Mouse (Mus musculus): ENCODE measurements around the gene Prpf8. TPM values are rescaled to one million over a fixed set of nuclear protein-coding genes. Genes with fewer than 3 reads are reported as not detected.

The Prpf8 gene
- total and polyA plus RNA-seq, 3 experiments: 187 to 345 (median 246) TPM

DNA sequence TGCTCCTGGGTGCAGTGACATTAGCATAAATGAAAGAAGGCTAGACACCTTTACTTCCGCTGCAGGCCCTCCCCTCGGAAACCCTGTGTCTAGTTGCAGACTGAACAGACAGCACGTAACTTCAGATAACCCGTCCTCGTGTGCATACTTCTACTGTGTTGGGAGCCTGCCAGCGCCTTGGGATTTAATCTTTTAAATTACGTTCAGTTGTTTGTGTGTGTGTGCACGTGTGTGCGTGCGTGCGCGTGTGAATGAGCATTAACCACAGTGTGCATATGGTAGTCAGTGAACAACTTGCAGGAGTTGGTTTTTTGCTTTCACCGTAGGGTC, 52.3 kb downstream of the Prpf8 start:
- H3K4me3 ChIP-seq (replicated peaks in 1 of 3; ENCODE audit: low read depth in 2 of 3, low read length in 2 of 3, poor library complexity in 1 of 3): no peak overlapping the region
- peaks cover 10 to 72% of the 10 kb centered on the region in 2 experiments for H3K4me1 ChIP-seq (ENCODE audit: control insufficient read depth in 1 of 2, insufficient read depth in 2 of 2)
- no peaks in the 10 kb centered on the region for H3K79me2 ChIP-seq (replicated peaks; ENCODE audit: control insufficient read depth, extremely low read depth, insufficient read depth, poor library complexity, severe bottlenecking)
- DNase-seq (ENCODE audit: extremely low read depth): no peak
- peaks cover 0 to 38% of the 10 kb centered on the region in 2 experiments for H3K36me3 ChIP-seq (replicated peaks in 1 of 2; ENCODE audit: control insufficient read depth in 1 of 2, insufficient read depth in 1 of 2, low read length in 1 of 2)
- H3K9me3 ChIP-seq (replicated peaks; ENCODE audit: low read length): no peaks in the 10 kb centered on the region
- in situ Hi-C loops (cut with MboI; ENCODE audit: low pct_ligation_motif_present, low pct_unique_long_range_greater_than_20kb, low sequenced_read_pairs) (no loop called here), dilution Hi-C loops (cut with MboI; ENCODE audit: extremely low pct_ligation_motif_present, extremely low pct_unique_long_range_greater_than_20kb, low sequenced_read_pairs) (no loop called here)
- TF ChIP-seq TBP (conservative IDR thresholded peaks at IDR 0.05; ENCODE audit: low read depth, low read length) (no peak), USF2 (conservative IDR thresholded peaks at IDR 0.05; ENCODE audit: low read depth, low read length) (no peak), MEF2A (IDR thresholded peaks at IDR 0.05; ENCODE audit: borderline replicate concordance, low read depth, low read length) (no peak), ZMIZ1 (IDR thresholded peaks at IDR 0.05; ENCODE audit: low read depth, low read length) (no peak), ZNF384 (IDR thresholded peaks at IDR 0.05; ENCODE audit: low read depth, low read length) (no peak), POLR2AphosphoS2 (IDR thresholded peaks at IDR 0.05; ENCODE audit: low read depth, low read length) (no peak), MYC (IDR thresholded peaks at IDR 0.05; ENCODE audit: low read depth, low read length) (no peak), MXI1 (IDR thresholded peaks at IDR 0.05; ENCODE audit: low read depth, low read length) (no peak), KAT2A (IDR thresholded peaks at IDR 0.05; ENCODE audit: insufficient replicate concordance, low read length) (no peak), CHD1 (IDR thresholded peaks at IDR 0.05; ENCODE audit: low read depth, low read length) (no peak), NRF1 (IDR thresholded peaks at IDR 0.05; ENCODE audit: low read depth, low read length) (no peak), USF1 (IDR thresholded peaks at IDR 0.05; ENCODE audit: low read depth, low read length) (no peak), MAZ (IDR thresholded peaks at IDR 0.05; ENCODE audit: low read depth, low read length) (no peak), RAD21 (IDR thresholded peaks at IDR 0.05; ENCODE audit: low read depth, low read length) (no peak), EP300 (IDR thresholded peaks at IDR 0.05; ENCODE audit: low read length) (no peak), UBTF (IDR thresholded peaks at IDR 0.05; ENCODE audit: low read depth, low read length) (no peak), BHLHE40 (IDR thresholded peaks at IDR 0.05; ENCODE audit: low read depth, low read length) (no peak)
- H3K27ac ChIP-seq (ENCODE audit: insufficient read depth, low read depth): no peak overlapping the region
- H3K27me3 ChIP-seq (replicated peaks): no peaks in the 10 kb centered on the region
- H3K4me2 ChIP-seq (ENCODE audit: insufficient read depth, low read depth, poor library complexity, severe bottlenecking): no peak overlapping the region
- no peak overlapping the region for H3K9ac ChIP-seq (ENCODE audit: insufficient read depth, low read depth)

DNA sequence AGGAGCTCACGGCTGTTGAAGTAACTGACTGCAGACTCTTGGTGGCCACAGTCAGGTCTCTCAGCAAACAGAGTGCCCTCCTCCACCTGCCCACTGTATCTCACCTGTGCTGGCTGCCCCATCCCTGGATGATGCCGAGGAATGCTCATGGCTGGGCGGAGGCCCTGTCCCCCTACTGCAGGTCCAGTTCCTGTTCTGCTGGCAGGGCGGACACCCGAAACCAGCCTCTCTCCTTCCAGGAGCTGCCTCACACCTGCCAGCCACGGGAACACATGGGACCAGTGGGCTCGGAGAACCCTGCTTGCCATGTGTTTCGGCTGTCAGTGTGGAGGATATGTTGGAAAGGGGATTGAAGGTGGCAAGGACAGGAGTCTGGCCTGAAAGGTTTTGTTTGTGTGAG, 53.6 kb downstream of the Prpf8 start:
- dilution Hi-C loops (cut with MboI; ENCODE audit: extremely low pct_ligation_motif_present, extremely low pct_unique_long_range_greater_than_20kb, low sequenced_read_pairs) (no loop called here), in situ Hi-C loops (cut with MboI; ENCODE audit: low pct_ligation_motif_present, low pct_unique_long_range_greater_than_20kb, low sequenced_read_pairs) (no loop called here)
- Histone ChIP-seq H3K27ac (ENCODE audit: insufficient read depth, low read depth) (no peak overlapping the region), H3K36me3 (replicated peaks in 1 of 2; ENCODE audit: control insufficient read depth in 1 of 2, insufficient read depth in 1 of 2, low read length in 1 of 2) (peaks cover 0 to 46% of the 10 kb centered on the region in 2 experiments), H3K9ac (ENCODE audit: insufficient read depth, low read depth) (no peak overlapping the region), H3K9me3 (replicated peaks; ENCODE audit: low read length) (no peaks in the 10 kb centered on the region), H3K4me3 (replicated peaks in 1 of 3; ENCODE audit: low read depth in 2 of 3, low read length in 2 of 3, poor library complexity in 1 of 3) (no peak overlapping the region), H3K27me3 (replicated peaks) (no peaks in the 10 kb centered on the region), H3K4me2 (ENCODE audit: insufficient read depth, low read depth, poor library complexity, severe bottlenecking) (no peak overlapping the region), H3K4me1 (ENCODE audit: control insufficient read depth in 1 of 2, insufficient read depth in 2 of 2) (peaks cover 10 to 60% of the 10 kb centered on the region in 2 experiments), H3K79me2 (replicated peaks; ENCODE audit: control insufficient read depth, extremely low read depth, insufficient read depth, poor library complexity, severe bottlenecking) (no peaks in the 10 kb centered on the region)
- TF ChIP-seq RCOR1 (conservative IDR thresholded peaks at IDR 0.05; ENCODE audit: low read depth, low read length): no peak
- no peak for TF ChIP-seq CHD2 (IDR thresholded peaks at IDR 0.05; ENCODE audit: low read length)
- TF ChIP-seq TCF12 (IDR thresholded peaks at IDR 0.05; ENCODE audit: low read depth, low read length): no peak
- no peak for TF ChIP-seq GABPA (IDR thresholded peaks at IDR 0.05; ENCODE audit: insufficient replicate concordance, low read depth, low read length)
- TF ChIP-seq HCFC1 (IDR thresholded peaks at IDR 0.05; ENCODE audit: low read depth, low read length): no peak
- no peak for TF ChIP-seq NELFE (IDR thresholded peaks at IDR 0.05; ENCODE audit: low read depth, low read length)
- no peak for TF ChIP-seq CHD1 (IDR thresholded peaks at IDR 0.05; ENCODE audit: low read depth, low read length)
- no peak for TF ChIP-seq SMC3 (IDR thresholded peaks at IDR 0.05; ENCODE audit: low read depth, low read length)
- TF ChIP-seq BHLHE40 (IDR thresholded peaks at IDR 0.05; ENCODE audit: low read depth, low read length): no peak
- TF ChIP-seq ELF1 (IDR thresholded peaks at IDR 0.05; ENCODE audit: low read depth, low read length): no peak
- TF ChIP-seq ZC3H11A (IDR thresholded peaks at IDR 0.05; ENCODE audit: low read depth, low read length): no peak
- no peak for TF ChIP-seq CTCF (conservative IDR thresholded peaks at IDR 0.05 in 1 of 2, IDR thresholded peaks at IDR 0.05 in 1 of 2; ENCODE audit: low read depth in 2 of 2, low read length in 2 of 2)
- TF ChIP-seq NRF1 (IDR thresholded peaks at IDR 0.05; ENCODE audit: low read depth, low read length): no peak
- no peak for TF ChIP-seq MAZ (IDR thresholded peaks at IDR 0.05; ENCODE audit: low read depth, low read length)
- no peak for TF ChIP-seq RAD21 (IDR thresholded peaks at IDR 0.05; ENCODE audit: low read depth, low read length)
- no peak for DNase-seq (ENCODE audit: extremely low read depth)

Data from CH12.LX (cell line).